Mouse (Mus musculus): ENCODE results near the gene Cyb561d2. TPM values are rescaled to one million over a fixed set of nuclear protein-coding genes. Genes with fewer than 3 reads are reported as not detected.
A peak's percentile ranks its signal among the peaks of the same experiment; 100 is the strongest.

Gene Cyb561d2
- polyA plus RNA-seq (2012; fragmentation: generic; extraction: Trizol): 18.8 TPM

- H3K4me3 ChIP-seq: peak within 1 kb of the TSS; percentile 76
- no peaks in the 10 kb centered on the region for H3K27me3 ChIP-seq (ENCODE audit: control insufficient read depth, insufficient read depth, insufficient read length)
- TF ChIP-seq POLR2AphosphoS2 (IDR thresholded peaks at IDR 0.05; ENCODE audit: insufficient read length, low read depth): peak; percentile 20
- TF ChIP-seq TCF3 (IDR thresholded peaks at IDR 0.05; ENCODE audit: insufficient read length, low read depth): no peak
- H3K79me2 ChIP-seq (ENCODE audit: control insufficient read depth, insufficient read depth): peaks cover 12% of the 10 kb centered on the region
- peak within 1 kb of the TSS; percentile 24 for H3ac ChIP-seq (ENCODE audit: control insufficient read depth, insufficient read length)
- H3K4me2 ChIP-seq (ENCODE audit: low read depth): peak within 1 kb of the TSS; percentile 97
- H3K36me3 ChIP-seq (ENCODE audit: control insufficient read depth, insufficient read depth): peaks cover 10% of the 10 kb centered on the region
Observed at GRCm38 (mm10) chr9:107541474-107542351, at the start of gene Cyb561d2, which contains the start of gene Nprl2. Gene Cyb561d2 (minus strand): TSS chr9:107542193. Gene Nprl2 (plus strand): TSS chr9:107542226.

- Histone ChIP-seq H3K4me3 (no peak overlapping the region), H3ac (ENCODE audit: control insufficient read depth, insufficient read length) (no peak overlapping the region), H3K27me3 (ENCODE audit: control insufficient read depth, insufficient read depth, insufficient read length) (no peaks in the 10 kb centered on the region), H3K4me2 (ENCODE audit: low read depth) (no peak overlapping the region), H3K36me3 (ENCODE audit: control insufficient read depth, insufficient read depth) (peaks cover 4% of the 10 kb centered on the region), H3K79me2 (ENCODE audit: control insufficient read depth, insufficient read depth) (peaks cover 14% of the 10 kb centered on the region)
- TF ChIP-seq TCF12 (IDR thresholded peaks at IDR 0.05; ENCODE audit: insufficient read depth, poor library complexity, severe bottlenecking) (no peak), TCF3 (IDR thresholded peaks at IDR 0.05; ENCODE audit: insufficient read length, low read depth) (no peak), E2F4 (IDR thresholded peaks at IDR 0.05; ENCODE audit: insufficient read depth) (no peak), MAX (IDR thresholded peaks at IDR 0.05; ENCODE audit: low read depth) (no peak), CEBPB (IDR thresholded peaks at IDR 0.05; ENCODE audit: insufficient read depth, poor library complexity, severe bottlenecking) (no peak), POLR2AphosphoS2 (IDR thresholded peaks at IDR 0.05; ENCODE audit: insufficient read length, low read depth) (no peak), POLR2A (IDR thresholded peaks at IDR 0.05; ENCODE audit: insufficient read length, low read depth) (no peak), REST (IDR thresholded peaks at IDR 0.05; ENCODE audit: insufficient read depth, insufficient read length) (no peak), USF1 (IDR thresholded peaks at IDR 0.05; ENCODE audit: low read depth) (no peak), MYOD1 (IDR thresholded peaks at IDR 0.05; ENCODE audit: control insufficient read depth in 1 of 3, insufficient read length in 2 of 3, low read depth in 2 of 3) (no peak), SRF (IDR thresholded peaks at IDR 0.05; ENCODE audit: control insufficient read depth, insufficient read length, low read depth) (no peak), MYOG (IDR thresholded peaks at IDR 0.05; ENCODE audit: control insufficient read depth in 1 of 3, insufficient read depth in 1 of 3, insufficient read length in 2 of 3, low read depth in 2 of 3) (no peak)
Observed at GRCm38 (mm10) chr9:107590773-107591060, 48.7 kb upstream of the Cyb561d2 start.

- Histone ChIP-seq H3K4me2 (ENCODE audit: low read depth) (no peak overlapping the region), H3K36me3 (ENCODE audit: control insufficient read depth, insufficient read depth) (peaks cover 4% of the 10 kb centered on the region), H3K4me3 (no peak overlapping the region)
Observed at GRCm38 (mm10) chr9:107590058-107590772, 48.2 kb upstream of the Cyb561d2 start.

GRCm38 (mm10) chr9:107587833-107588639 is 46.0 kb upstream of the Cyb561d2 start:
- TF ChIP-seq TCF12 (IDR thresholded peaks at IDR 0.05; ENCODE audit: insufficient read depth, poor library complexity, severe bottlenecking): no peak
- no peak for TF ChIP-seq REST (IDR thresholded peaks at IDR 0.05; ENCODE audit: insufficient read depth, insufficient read length)
- peak; percentile 91 for TF ChIP-seq MAX (IDR thresholded peaks at IDR 0.05; ENCODE audit: low read depth)
- TF ChIP-seq MYOD1 (IDR thresholded peaks at IDR 0.05; ENCODE audit: control insufficient read depth in 1 of 3, insufficient read length in 2 of 3, low read depth in 2 of 3): peak in 1 of 3 experiments; percentile 36
- TF ChIP-seq E2F4 (IDR thresholded peaks at IDR 0.05; ENCODE audit: insufficient read depth): peak; percentile 91
- peak; percentile 35 for TF ChIP-seq USF1 (IDR thresholded peaks at IDR 0.05; ENCODE audit: low read depth)
- peak in 2 of 3 experiments; percentile 15 to 69 for TF ChIP-seq MYOG (IDR thresholded peaks at IDR 0.05; ENCODE audit: control insufficient read depth in 1 of 3, insufficient read depth in 1 of 3, insufficient read length in 2 of 3, low read depth in 2 of 3)
- no peak for TF ChIP-seq CEBPB (IDR thresholded peaks at IDR 0.05; ENCODE audit: insufficient read depth, poor library complexity, severe bottlenecking)
- TF ChIP-seq POLR2AphosphoS2 (IDR thresholded peaks at IDR 0.05; ENCODE audit: insufficient read length, low read depth): no peak
- TF ChIP-seq TCF3 (IDR thresholded peaks at IDR 0.05; ENCODE audit: insufficient read length, low read depth): no peak
- no peak for TF ChIP-seq SRF (IDR thresholded peaks at IDR 0.05; ENCODE audit: control insufficient read depth, insufficient read length, low read depth)
- Histone ChIP-seq H3K36me3 (ENCODE audit: control insufficient read depth, insufficient read depth) (no peaks in the 10 kb centered on the region), H3K79me2 (ENCODE audit: control insufficient read depth, insufficient read depth) (peaks cover 14% of the 10 kb centered on the region), H3ac (ENCODE audit: control insufficient read depth, insufficient read length) (peak overlapping the region; percentile 48), H3K27me3 (ENCODE audit: control insufficient read depth, insufficient read depth, insufficient read length) (no peaks in the 10 kb centered on the region), H3K4me3 (peak overlapping the region; percentile 53), H3K4me2 (ENCODE audit: low read depth) (peak overlapping the region; percentile 88)

More at GRCm38 (mm10) chr9:107590058-107590772, 48.2 kb upstream of the Cyb561d2 start:
- Histone ChIP-seq H3K27me3 (ENCODE audit: control insufficient read depth, insufficient read depth, insufficient read length) (no peaks in the 10 kb centered on the region), H3ac (ENCODE audit: control insufficient read depth, insufficient read length) (no peak overlapping the region), H3K79me2 (ENCODE audit: control insufficient read depth, insufficient read depth) (peaks cover 14% of the 10 kb centered on the region)
- TF ChIP-seq USF1 (IDR thresholded peaks at IDR 0.05; ENCODE audit: low read depth) (no peak), MYOG (IDR thresholded peaks at IDR 0.05; ENCODE audit: control insufficient read depth in 1 of 3, insufficient read depth in 1 of 3, insufficient read length in 2 of 3, low read depth in 2 of 3) (no peak), POLR2AphosphoS2 (IDR thresholded peaks at IDR 0.05; ENCODE audit: insufficient read length, low read depth) (no peak), TCF12 (IDR thresholded peaks at IDR 0.05; ENCODE audit: insufficient read depth, poor library complexity, severe bottlenecking) (no peak), SRF (IDR thresholded peaks at IDR 0.05; ENCODE audit: control insufficient read depth, insufficient read length, low read depth) (no peak), CEBPB (IDR thresholded peaks at IDR 0.05; ENCODE audit: insufficient read depth, poor library complexity, severe bottlenecking) (no peak), MYOD1 (IDR thresholded peaks at IDR 0.05; ENCODE audit: control insufficient read depth in 1 of 3, insufficient read length in 2 of 3, low read depth in 2 of 3) (no peak), MAX (IDR thresholded peaks at IDR 0.05; ENCODE audit: low read depth) (no peak), REST (IDR thresholded peaks at IDR 0.05; ENCODE audit: insufficient read depth, insufficient read length) (no peak)
